In genomic region chr11:30246161-30246560, GRCm38 (mm10) we compare ENCODE assay signal across 24 mouse cellular contexts. TPM values are rescaled to one million over a fixed set of nuclear protein-coding genes. Genes with fewer than 3 reads are reported as not detected.
DNase-seq lines count a peak whose midpoint lies in the region; ATAC-seq and TF ChIP-seq lines count a peak whose summit lies in the region.
"Had no signal": no experiment of that assay in that cellular context is flagged by ENCODE, and none has a peak within 500 bp of the region (broad histone marks: within the 10 kb centered on the region; RNA-seq: fewer than 3 reads in every experiment).

No protein-coding gene starts in this region.

- peaks cover 90% of the 10 kb centered on the region for H3K4me1 ChIP-seq in heart, embryonic 13.5 days
- H3K4me1 ChIP-seq in kidney, embryonic 14.5 days (ENCODE audit: control insufficient read depth, insufficient read depth, low read length) = 0 out of 2 replicates have a peak, but pooled peaks cover 4% of the 10 kb centered on the region
- H3K4me1 ChIP-seq in ES-E14 (ENCODE audit: control insufficient read depth in 2 of 2, insufficient read depth in 2 of 2, low read length in 2 of 2, poor library complexity in 1 of 2) (0 out of 4 replicates have a peak, but pooled peaks cover 0 to 5% of the 10 kb centered on the region in 2 experiments), MEL (ENCODE audit: control insufficient read depth in 1 of 2, insufficient read depth in 2 of 2, low read length in 2 of 2) (peaks cover 5 to 24% of the 10 kb centered on the region in 2 experiments; a peak in 3 of 4 replicates)
- H3K4me1 ChIP-seq: embryonic facial prominence, embryonic 10.5 days had no signal

- TF ChIP-seq EP300 in MEL (IDR thresholded peaks at IDR 0.05; ENCODE audit: low read depth in 1 of 2, low read length in 2 of 2) = 0 out of 4 replicates have a peak, but pooled peaks of 1 of the 2 experiments have one; percentile 16

- no peak for ATAC-seq in heart, embryonic 13.5 days (ENCODE audit: extremely low read depth, insufficient number of reproducible peaks, low FRiP score, low TSS enrichment)
- no peak for ATAC-seq in kidney, embryonic 14.5 days (ENCODE audit: low FRiP score, low TSS enrichment)
- ATAC-seq: hindbrain, embryonic 16.5 days; lung, postnatal 0 days had no signal

- TF ChIP-seq POLR2A in MEL (IDR thresholded peaks at IDR 0.05; ENCODE audit: control insufficient read depth in 1 of 2, insufficient read depth in 1 of 2, low read depth in 1 of 2, low read length in 2 of 2, poor library complexity in 1 of 2) = no peak

- peak overlapping the region; percentile 46 for H3K4me2 ChIP-seq in heart, embryonic 13.5 days
- no peak overlapping the region for H3K4me2 ChIP-seq in kidney, embryonic 14.5 days (replicated peaks; ENCODE audit: low read depth, low read length)
- H3K4me2 ChIP-seq: embryonic facial prominence, embryonic 15.5 days; forebrain, embryonic 12.5 days had no signal

- peaks cover 6% of the 10 kb centered on the region; the same call in 1 of the 2 replicates for H3K36me3 ChIP-seq in heart, embryonic 13.5 days
- no peaks in the 10 kb centered on the region for H3K36me3 ChIP-seq in kidney, embryonic 14.5 days (ENCODE audit: control insufficient read depth, insufficient read depth, low read length)
- H3K36me3 ChIP-seq in ES-E14 (ENCODE audit: control insufficient read depth, insufficient read depth, low read length, poor library complexity, severe bottlenecking) = no peaks in the 10 kb centered on the region
- peaks cover 0 to 12% of the 10 kb centered on the region in 2 experiments; a peak in 2 of 4 replicates for H3K36me3 ChIP-seq in MEL (ENCODE audit: control insufficient read depth in 1 of 2, insufficient read depth in 2 of 2, low read length in 2 of 2)
- H3K36me3 ChIP-seq: embryonic facial prominence, embryonic 10.5 days; embryonic facial prominence, embryonic 15.5 days; forebrain, embryonic 12.5 days had no signal

- TF ChIP-seq CTCF in MEL (IDR thresholded peaks at IDR 0.05 in 2 of 3, conservative IDR thresholded peaks at IDR 0.05 in 1 of 3; ENCODE audit: control insufficient read depth in 1 of 3, insufficient read depth in 1 of 3, low read depth in 2 of 3, low read length in 3 of 3, poor library complexity in 1 of 3, severe bottlenecking in 1 of 3) = no peak

- no peak for DNase-seq in heart, postnatal 4 days
- peak; percentile 20 for DNase-seq in kidney, postnatal 10 days
- no peak for DNase-seq in ES-E14 (ENCODE audit: low read depth, low spot score)
- peak; percentile 43 for DNase-seq in MEL (ENCODE audit: low read depth, low spot score)
- no peak for DNase-seq in right cerebral cortex, postnatal 14 days
- DNase-seq: adrenal gland, adult 8-10 months; B cell, adult 2 months; cerebellum, adult 8-10 months; cerebellum, postnatal 25 days; gastrocnemius, postnatal 10 days; kidney, adult 18-20 months; kidney, postnatal 14 days; liver; midbrain, embryonic 14.5 days; spleen, adult 18-20 months; thymus, postnatal 14 days had no signal

- TF ChIP-seq RAD21 in MEL (IDR thresholded peaks at IDR 0.05; ENCODE audit: low read depth, low read length) = no peak

- WGBS in heart, embryonic 13.5 days = 34% methylated on average over 11 of the region's 11 CpGs
- 72% methylated on average over 11 of the region's 11 CpGs for WGBS in kidney, embryonic 14.5 days

- no peaks in the 10 kb centered on the region for H3K79me2 ChIP-seq in MEL (ENCODE audit: control insufficient read depth, insufficient read depth, low read length, poor library complexity)

- no peaks in the 10 kb centered on the region for H3K27me3 ChIP-seq in heart, embryonic 13.5 days (replicated peaks)
- H3K27me3 ChIP-seq in kidney, embryonic 14.5 days (ENCODE audit: control insufficient read depth, insufficient read depth, low read length) = no peaks in the 10 kb centered on the region
- no peaks in the 10 kb centered on the region for H3K27me3 ChIP-seq in MEL (ENCODE audit: control insufficient read depth in 1 of 2, insufficient read depth in 2 of 2, low read length in 2 of 2)
- H3K27me3 ChIP-seq: embryonic facial prominence, embryonic 15.5 days; forebrain, embryonic 12.5 days had no signal

- H3K4me3 ChIP-seq in heart, embryonic 13.5 days = no peak overlapping the region
- no peak overlapping the region for H3K4me3 ChIP-seq in kidney, embryonic 14.5 days (ENCODE audit: low read length)
- H3K4me3 ChIP-seq in ES-E14 (ENCODE audit: insufficient read depth in 1 of 2, low read depth in 1 of 2, low read length in 2 of 2, poor library complexity in 1 of 2, severe bottlenecking in 1 of 2) = no peak overlapping the region
- H3K4me3 ChIP-seq in MEL (ENCODE audit: control insufficient read depth in 1 of 2, insufficient read depth in 1 of 2, low read depth in 2 of 2, low read length in 2 of 2) = no peak overlapping the region
- H3K4me3 ChIP-seq: embryonic facial prominence, embryonic 10.5 days; embryonic facial prominence, embryonic 15.5 days; forebrain, embryonic 12.5 days had no signal

- in situ Hi-C loops in ES-E14 (cut with MboI; ENCODE audit: low sequenced_read_pairs in 2 of 2, unreplicated experiment in 2 of 2) = loop anchor here in 1 of 2 experiments (25.0 kb wide), 1 partner anchor 416 kb away; no protein-coding TSS in a partner anchor

- no peaks in the 10 kb centered on the region for H3K9me3 ChIP-seq in heart, embryonic 13.5 days
- no peaks in the 10 kb centered on the region for H3K9me3 ChIP-seq in kidney, embryonic 14.5 days (ENCODE audit: control insufficient read depth, low read length)
- H3K9me3 ChIP-seq in ES-E14 (ENCODE audit: control insufficient read depth, insufficient read depth, low read depth, low read length) = no peaks in the 10 kb centered on the region
- H3K9me3 ChIP-seq in MEL (replicated peaks; ENCODE audit: insufficient read depth, low read length) = no peaks in the 10 kb centered on the region
- H3K9me3 ChIP-seq: embryonic facial prominence, embryonic 10.5 days; embryonic facial prominence, embryonic 15.5 days; forebrain, embryonic 12.5 days had no signal

- H3K27ac ChIP-seq in heart, embryonic 13.5 days (replicated peaks) = peak overlapping the region; percentile 76
- H3K27ac ChIP-seq in kidney, embryonic 14.5 days (ENCODE audit: low read depth, low read length) = no peak overlapping the region
- H3K27ac ChIP-seq in ES-E14 (ENCODE audit: insufficient read depth, low read depth, low read length, poor library complexity, severe bottlenecking) = 0 out of 2 replicates have a peak overlapping the region, but pooled peaks have one; percentile 31
- H3K27ac ChIP-seq in MEL (ENCODE audit: control insufficient read depth, low read depth, low read length) = no peak overlapping the region
- H3K27ac ChIP-seq: embryonic facial prominence, embryonic 10.5 days; embryonic facial prominence, embryonic 15.5 days; forebrain, embryonic 12.5 days; liver, embryonic 14.5 days had no signal

- 0 out of 2 replicates have a peak overlapping the region, but pooled peaks have one; percentile 37 for H3K9ac ChIP-seq in heart, embryonic 13.5 days
- no peak overlapping the region for H3K9ac ChIP-seq in kidney, embryonic 14.5 days (ENCODE audit: low read depth, low read length)
- H3K9ac ChIP-seq in ES-E14 (ENCODE audit: insufficient read depth, low read depth, low read length, poor library complexity, severe bottlenecking) = no peak overlapping the region
- H3K9ac ChIP-seq in MEL (ENCODE audit: control insufficient read depth, low read depth, low read length, poor library complexity, severe bottlenecking) = no peak overlapping the region
- H3K9ac ChIP-seq: embryonic facial prominence, embryonic 15.5 days; forebrain, embryonic 12.5 days; liver, embryonic 14.5 days had no signal

TF ChIP-seq in ES-E14, 5 proteins besides CTCF, POLR2A, EP300 and RAD21:
- TF ChIP-seq CHD2 (IDR thresholded peaks at IDR 0.05; ENCODE audit: low read depth, low read length) (no peak), ZC3H11A (IDR thresholded peaks at IDR 0.05; ENCODE audit: borderline replicate concordance, low read depth, low read length) (no peak), ZNF384 (IDR thresholded peaks at IDR 0.05; ENCODE audit: low read depth, low read length) (no peak), HCFC1 (IDR thresholded peaks at IDR 0.05; ENCODE audit: borderline replicate concordance, insufficient read depth, low read length) (no peak), MAFK (IDR thresholded peaks at IDR 0.05; ENCODE audit: insufficient read depth, low read depth, low read length) (no peak)

TF ChIP-seq in MEL, 35 proteins besides CTCF, POLR2A, EP300 and RAD21:
- TF ChIP-seq TAL1 (IDR thresholded peaks at IDR 0.05; ENCODE audit: low read length) (peak; percentile 42), USF2 (IDR thresholded peaks at IDR 0.05; ENCODE audit: borderline replicate concordance in 1 of 2, insufficient read depth in 1 of 2, low read depth in 1 of 2, low read length in 2 of 2) (no peak), ZC3H11A (IDR thresholded peaks at IDR 0.05; ENCODE audit: low read depth, low read length) (no peak), ETS1 (IDR thresholded peaks at IDR 0.05; ENCODE audit: low read depth, low read length) (no peak), GATA1 (IDR thresholded peaks at IDR 0.05; ENCODE audit: low read depth, low read length) (0 out of 2 replicates have a peak, but pooled peaks have one; percentile 6), RCOR1 (IDR thresholded peaks at IDR 0.05; ENCODE audit: low read depth, low read length) (no peak)
TF ChIP-seq in MEL: peak in this region for 2.

RNA-seq across cellular contexts. Expression of gene Sptbn1, which starts 21.8 kb away (rescaled TPM):
- polyA plus RNA-seq in heart, embryonic 13.5 days (2015; fragmentation: Nextera tagmentation; extraction: Ambion mirVana) = 145 and 155 TPM in 2 replicates
- total RNA-seq in heart, postnatal 4 days (2021) = 100 to 1,000 TPM; 571 to 581 TPM
- polyA plus RNA-seq in kidney, embryonic 14.5 days (2014; fragmentation: Nextera tagmentation; extraction: Ambion mirVana) = 103 and 129 TPM in 2 replicates
- 243 and 283 TPM in 2 replicates for total RNA-seq in ES-E14 (2012; rRNA removed)
- 14.6 and 20.0 TPM in 2 replicates for total RNA-seq in MEL (2012; rRNA removed)
- 10 to 100 TPM in 1 of 2 experiments, not detected in 1; 20.2 TPM for polyA plus RNA-seq in MEL (2012; ENCODE audit: insufficient read depth in 1 of 2, insufficient read length in 2 of 2, low read depth in 1 of 2, low replicate concordance in 2 of 2, missing spikeins in 1 of 2)

Comparison
In these comparisons a context has a peak if more than half of its experiments do, and no peak if none do; other contexts are left out.
1. H3K27ac ChIP-seq: peak in heart, embryonic 13.5 days (single experiment) and ES-E14 (single experiment); none in kidney, embryonic 14.5 days (single experiment) and MEL (single experiment).
2. DNase-seq: peak in kidney, postnatal 10 days (single experiment) and MEL (single experiment); none in heart, postnatal 4 days (single experiment), ES-E14 (single experiment) and right cerebral cortex, postnatal 14 days (single experiment).
3. RNA of gene Sptbn1, which starts 21.8 kb away (total RNA-seq): 571 to 581 TPM in heart, postnatal 4 days and 243 to 283 TPM in ES-E14; 14.6 to 20.0 TPM in MEL; every median in the first group is over 10 times any median in the second.